Mouse (Mus musculus) C2C12 (cell line): ENCODE measurements around the gene Smim24.

Experiments
- CEBPB ChIP-seq: IDR thresholded peaks from one replicate; pipeline ENCODE4 v1.6.1; 2011; ENCODE audit warnings: low read depth, mild to moderate bottlenecking, control low read depth, moderate library complexity
- CTCF ChIP-seq: IDR thresholded peaks from one replicate; pipeline ENCODE4 v1.5.1; 2011; ENCODE audit not compliant: control insufficient read depth, insufficient read depth, insufficient read length

DNA sequence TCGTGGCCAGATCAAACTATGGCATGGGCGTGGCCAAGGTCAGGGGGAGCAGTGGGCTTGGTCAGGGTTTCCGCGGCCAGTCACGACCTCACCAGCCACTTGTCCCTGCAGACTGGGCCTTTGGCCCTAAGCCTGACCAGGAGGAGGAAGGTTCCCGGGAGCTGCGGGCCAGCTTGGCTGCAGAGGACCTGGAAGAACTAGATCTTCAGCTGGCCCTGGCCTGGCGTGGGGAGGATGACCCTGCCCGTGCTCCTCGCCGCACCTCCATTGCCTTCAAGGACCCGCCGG lies 2.2 kb upstream of the Smim24 start:
- TF ChIP-seq CEBPB (no peak), CTCF (no peak)
